Mouse (Mus musculus): ENCODE results near the gene Lonrf2.

DNA sequence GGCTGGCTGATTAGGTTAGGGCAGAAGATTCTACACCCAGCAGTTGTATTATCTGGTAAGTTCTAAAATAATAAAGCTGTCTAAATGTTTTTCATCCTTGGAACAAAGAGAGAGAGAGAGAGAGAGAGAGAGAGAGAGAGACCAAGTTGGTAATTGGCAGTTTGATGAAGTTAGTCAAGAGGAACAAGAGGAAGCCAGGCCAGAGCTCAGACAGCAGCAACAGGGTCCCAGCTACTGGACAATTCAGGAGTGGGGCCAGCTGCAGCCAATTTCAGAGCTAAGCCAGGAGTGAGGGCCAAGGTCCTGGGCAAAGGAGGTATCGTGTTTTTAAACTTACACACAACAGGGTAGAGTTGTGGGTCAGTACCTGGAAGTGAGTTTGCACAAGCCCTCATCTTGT, 6.3 kb upstream of the Lonrf2 start:
- TF ChIP-seq CTCF (IDR thresholded peaks at IDR 0.05; ENCODE audit: low read depth, low read length): no peak
- no peak for TF ChIP-seq POLR2A (IDR thresholded peaks at IDR 0.05; ENCODE audit: borderline replicate concordance, low read depth, low read length)

Measured in bone marrow macrophage, adult 2 months (primary cell).